Mouse (Mus musculus) right cerebral cortex, adult 18-20 months (tissue): ENCODE data around the gene Elavl1.
"Not testable (repeated sequence)": the region's sequence is repeated elsewhere in the genome, so short reads cannot be mapped to it uniquely, and the experiment has no call there.

Experiments
- DNase-seq: peaks from one replicate; pipeline ENCODE4 v3.0.0; 2022; ENCODE audit warnings: mixed read lengths

The Elavl1 gene

DNA sequence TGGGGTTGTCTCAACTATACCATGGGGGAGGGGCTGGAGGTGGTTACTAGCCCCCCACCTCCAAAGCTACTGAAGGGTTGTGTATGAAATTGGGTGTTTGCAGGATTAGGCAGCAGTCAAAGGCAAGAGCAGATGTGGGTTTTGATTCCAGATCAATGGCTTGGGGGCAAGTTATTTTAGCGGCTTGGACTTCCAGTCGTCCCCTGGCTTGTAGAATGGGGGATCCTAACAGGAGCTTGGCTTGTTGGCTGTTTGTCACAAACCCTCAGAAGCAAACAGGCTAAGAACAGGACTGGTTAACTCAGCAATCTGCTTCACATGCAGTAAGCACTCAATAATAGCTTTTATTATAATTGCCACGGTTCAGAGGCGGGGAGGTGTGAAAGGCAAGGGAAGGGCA is 67.9 kb downstream of the Elavl1 start:
- no peak for DNase-seq

DNA sequence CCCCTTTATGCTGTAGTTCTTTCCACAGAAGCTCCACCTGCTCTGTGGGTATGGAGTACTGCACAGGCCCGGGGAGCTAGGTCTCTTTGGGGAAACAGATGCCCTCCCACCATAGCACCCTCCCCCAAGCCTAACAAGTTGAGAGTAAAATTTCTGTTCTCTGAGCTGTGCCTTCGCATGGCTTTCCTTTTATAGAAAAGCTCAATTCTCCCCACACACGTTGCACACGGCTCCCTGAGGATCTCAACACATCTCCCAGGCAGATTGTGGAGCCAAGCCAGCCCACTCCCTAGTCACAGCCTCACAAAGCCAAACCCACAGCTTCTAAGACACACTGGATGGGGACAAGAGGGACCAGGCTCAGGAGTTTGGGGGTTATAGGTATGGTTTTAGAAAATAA is 68.3 kb downstream of the Elavl1 start:
- peak; percentile 94 for DNase-seq

DNA sequence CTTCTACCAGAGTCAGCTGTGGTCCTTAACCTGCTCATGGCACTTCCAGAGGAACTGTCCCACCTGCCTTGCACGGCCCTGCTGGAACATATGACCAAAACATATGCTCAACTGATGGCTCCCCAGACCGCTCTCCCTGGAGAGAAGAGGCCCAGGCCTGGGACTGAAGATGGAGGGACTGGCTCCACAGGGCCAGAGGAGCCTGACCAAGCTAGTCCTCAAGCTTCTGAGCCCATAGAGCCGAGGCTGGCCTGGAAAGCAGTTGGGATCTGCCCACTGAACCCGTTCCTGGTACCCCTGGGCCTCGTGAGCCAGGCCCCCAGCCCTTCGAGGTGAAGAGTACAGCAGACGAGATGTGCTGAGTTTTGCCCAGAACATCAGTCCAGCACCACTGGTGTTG is 69.7 kb downstream of the Elavl1 start:
- not testable (repeated sequence) for DNase-seq

DNA sequence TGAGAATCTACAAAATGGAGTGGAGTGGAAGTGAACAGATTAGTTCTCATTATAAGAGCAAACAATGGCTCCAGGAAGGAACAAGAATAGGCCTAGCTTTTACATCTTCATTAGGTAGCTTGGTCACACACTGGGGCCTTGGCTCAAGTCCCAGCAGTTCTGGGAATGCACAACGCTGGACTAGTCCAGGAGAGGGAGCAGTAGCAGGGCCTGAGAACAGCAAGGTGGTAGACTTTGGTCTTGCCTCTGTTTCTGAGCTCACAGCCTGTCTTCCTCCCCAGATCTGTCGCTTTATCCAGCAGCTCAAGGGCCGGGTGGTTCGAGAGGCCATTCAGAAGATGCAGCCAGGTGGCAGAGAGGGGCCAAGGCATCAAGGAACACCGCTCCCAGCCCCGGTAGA is 71.2 kb downstream of the Elavl1 start:
- peak; percentile 71 for DNase-seq

DNA sequence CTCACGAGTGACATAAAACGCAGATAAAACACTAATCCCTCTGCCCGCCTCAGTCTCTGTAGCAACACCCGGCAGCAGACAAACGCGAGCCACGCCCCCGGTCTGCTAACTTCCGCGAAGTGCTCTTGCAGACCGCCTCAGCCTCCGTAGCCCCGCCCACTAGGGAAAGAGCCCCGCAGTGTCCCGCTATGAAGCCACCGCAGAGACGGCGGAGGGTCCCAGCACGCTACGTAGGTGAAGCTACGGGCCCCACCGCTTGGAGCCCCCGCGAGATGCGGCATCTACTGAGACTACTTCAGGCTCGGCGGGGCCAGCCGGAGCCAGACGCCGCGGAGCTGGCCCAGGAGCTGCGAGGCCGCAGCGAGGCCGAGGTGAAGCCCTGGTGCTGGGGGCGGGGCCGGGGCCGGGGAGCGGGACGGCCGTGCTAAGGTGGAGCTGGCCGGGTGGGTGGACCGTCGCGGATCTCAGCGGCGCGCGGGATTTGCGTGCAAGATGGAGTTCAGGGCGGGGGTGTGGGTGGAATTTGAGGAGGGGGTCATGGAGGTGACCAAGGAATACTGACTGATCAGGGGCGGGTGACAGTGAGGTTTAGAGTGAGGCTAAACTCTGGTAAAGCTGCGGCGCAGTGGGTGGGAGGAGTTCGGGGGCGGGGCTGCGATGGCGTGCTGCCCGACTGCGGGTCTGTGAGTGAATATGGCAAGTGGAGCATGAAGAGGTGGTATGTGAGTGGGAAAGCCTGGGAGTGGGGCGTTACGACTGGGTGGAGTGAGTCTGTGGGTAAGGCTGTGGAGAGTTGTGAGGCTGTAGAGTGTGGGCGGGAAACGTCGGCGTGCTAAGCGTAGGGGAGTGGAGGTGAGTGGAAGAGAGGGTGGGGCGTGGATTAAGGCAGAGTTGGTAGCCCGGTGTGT is 72.0 kb downstream of the Elavl1 start, which contains the start of gene Snapc2:
Gene Snapc2, plus strand, starts transcription at position 147 of the 908 bp plus-strand sequence.
- DNase-seq: peak; percentile 96

DNA sequence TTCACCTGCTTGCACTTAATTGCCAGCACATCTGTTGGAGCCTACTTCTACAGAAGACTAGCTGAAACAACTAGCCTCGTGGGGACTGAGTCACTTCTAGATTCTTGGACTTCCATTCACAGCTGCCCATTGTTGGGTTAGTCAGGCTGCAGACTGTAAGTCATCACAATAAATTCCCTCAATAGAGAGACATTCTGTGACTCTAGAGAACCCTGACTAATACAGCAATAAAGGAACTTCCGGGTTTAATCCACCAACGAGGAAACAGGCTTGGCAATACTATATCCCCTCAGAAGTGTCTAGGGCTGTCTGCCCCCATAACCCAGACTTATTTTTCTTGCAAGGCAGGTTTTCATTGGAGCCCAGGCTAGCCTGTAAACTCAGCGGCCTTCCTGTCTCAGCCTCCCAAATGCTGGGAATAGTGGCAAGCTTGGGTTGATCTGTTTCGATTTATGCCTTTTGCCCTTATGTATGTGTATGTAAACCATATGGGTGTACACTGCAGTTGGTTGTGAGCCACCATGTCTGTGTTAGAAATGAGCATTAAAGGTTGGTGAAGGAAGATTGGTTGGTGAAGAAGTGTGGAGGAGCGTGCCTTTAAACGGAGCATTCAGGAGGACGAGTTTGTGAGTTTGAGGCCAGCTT is 73.0 kb downstream of the Elavl1 start:
- no peak for DNase-seq

DNA sequence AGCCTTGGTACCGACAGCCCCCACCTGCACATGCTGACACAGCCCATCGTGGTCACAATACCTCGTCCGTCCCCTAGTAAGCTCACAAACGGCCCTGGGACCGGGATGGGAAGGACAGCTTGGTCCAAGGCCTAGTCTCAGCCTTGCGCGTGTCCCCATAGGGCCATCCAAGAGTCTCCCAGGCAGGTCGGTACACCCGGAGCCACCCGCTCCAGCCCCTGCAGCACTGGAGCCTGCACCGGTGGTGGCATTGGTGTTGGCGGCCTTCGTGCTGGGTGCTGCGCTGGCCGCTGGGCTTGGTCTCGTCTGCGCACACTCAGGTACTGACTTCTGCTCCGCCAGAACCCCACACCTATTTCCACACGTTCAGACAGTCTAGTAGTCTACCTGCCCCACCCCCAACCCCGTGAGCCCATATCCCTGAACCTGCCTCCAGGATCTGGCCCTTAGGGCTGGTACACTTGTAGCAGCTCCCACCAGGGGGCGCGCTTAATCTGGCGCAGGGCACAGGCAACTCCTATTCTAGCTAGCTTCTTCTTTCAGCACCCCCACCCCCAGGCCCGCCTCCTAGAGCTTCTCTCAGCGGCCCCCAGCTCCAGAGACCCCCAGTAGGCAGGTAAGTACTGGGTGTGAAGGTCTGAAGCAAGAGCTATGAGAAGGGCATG is 74.8 kb downstream of the Elavl1 start:
- peak; percentile 88 for DNase-seq

DNA sequence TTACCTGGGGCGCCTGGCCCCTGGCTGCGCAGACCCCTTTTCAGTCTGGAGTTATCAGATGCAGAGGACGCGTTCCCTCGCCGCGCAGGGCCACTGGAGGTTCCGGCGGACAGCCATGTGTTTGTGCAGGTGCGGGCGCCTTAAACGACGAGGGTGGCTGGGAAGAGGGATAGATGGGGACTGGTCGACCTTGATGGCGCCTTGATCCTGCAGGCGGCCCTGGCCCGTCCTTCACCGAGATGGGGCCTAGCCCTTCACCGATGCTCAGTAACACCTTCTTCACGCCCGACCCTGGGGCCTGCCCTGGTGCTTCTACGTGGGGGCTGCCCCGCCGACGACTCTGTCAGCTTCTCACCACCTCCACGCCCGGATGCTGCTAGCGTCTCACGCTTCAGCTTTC is 76.0 kb downstream of the Elavl1 start:
- DNase-seq: no peak

DNA sequence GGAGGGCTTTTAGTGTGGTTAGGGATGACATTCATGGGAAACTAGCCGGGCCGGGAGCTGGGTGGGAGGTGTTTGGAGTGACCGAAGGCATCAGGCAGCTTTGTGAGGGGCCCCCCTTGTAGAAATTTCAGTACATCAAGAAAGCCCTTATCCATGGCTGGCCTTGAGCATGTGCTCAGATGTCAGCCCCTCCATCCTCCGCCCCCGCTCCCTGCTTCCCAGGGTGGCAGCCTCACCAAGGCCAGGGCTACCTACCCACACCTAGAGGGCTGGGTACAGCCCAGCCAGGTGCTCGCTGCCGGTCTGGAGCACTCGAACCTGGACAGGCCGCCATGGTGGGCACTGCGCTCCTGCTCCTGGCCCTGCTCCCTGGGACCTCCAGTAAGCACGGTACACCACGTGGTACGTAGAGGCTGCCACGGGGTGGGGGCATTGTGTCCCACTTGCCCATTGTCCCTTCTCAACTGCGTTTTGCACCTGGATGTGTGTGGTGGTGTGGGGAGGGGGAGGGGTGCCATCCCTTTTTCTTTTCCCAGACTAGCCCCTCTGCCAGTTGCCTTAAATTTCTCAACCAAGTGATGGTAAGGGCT is 77.2 kb downstream of the Elavl1 start, which contains the start of gene Tgfbr3l:
Gene Tgfbr3l, plus strand, starts transcription at position 264 of the 590 bp plus-strand sequence.
- DNase-seq: no peak

DNA sequence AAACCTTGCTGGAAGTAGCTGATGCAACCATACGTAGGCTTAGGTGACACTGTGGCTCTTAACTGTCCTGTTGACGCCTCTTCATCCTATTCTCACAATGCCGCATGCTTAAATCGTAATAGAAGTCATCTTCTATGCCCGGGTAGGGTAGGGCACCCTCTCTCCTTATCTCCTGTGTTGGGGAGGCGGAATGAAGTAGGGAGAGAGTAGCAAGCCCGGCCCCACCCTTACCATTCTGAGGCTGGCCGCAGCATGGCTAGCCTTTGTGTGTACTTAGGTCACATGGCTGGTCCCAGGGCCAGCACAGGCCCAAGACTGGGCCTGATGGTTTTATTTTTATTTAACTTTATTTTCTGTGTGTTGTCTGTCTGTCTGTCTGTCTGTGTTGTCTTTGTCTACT is 78.0 kb downstream of the Elavl1 start:
- DNase-seq: no peak

DNA sequence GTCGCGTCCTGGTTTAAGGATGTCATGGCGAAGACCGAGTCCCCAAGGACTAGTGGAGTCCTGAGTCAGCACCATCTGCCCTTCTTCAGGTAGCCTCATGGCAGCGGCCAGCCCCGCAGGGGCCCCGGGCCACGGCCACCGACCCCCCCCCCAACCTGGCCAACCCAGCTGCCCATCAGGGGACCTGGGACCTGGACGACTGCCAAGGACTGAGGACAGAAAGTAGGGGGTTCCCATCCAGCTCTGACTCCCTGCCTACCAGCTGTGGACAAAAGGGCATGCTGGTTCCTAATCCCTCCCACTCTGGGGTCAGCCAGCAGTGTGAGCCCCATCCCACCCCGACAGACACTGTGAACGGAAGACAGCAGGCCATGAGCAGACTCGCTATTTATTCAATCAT is 79.5 kb downstream of the Elavl1 start:
- no peak for DNase-seq

DNA sequence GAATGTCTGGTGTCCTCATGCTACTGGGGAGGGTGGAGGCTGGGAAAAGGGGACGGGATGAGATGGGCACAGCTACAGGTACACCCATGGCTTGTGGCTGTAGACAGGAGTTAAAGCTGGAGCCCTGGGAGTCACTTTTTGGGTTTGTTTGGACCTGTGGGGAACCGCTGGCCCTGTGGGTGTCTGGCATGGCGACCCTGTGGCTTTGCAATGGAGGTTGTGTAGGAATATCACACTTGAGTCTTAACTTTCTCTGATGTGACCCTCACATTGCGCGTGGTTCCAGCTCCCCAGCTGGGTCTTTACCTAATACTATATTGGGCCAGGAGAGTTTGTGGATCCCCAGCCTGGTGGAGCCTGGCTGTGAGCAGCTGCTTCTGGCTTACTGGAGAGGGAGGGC is 80.2 kb downstream of the Elavl1 start:
- no peak for DNase-seq

DNA sequence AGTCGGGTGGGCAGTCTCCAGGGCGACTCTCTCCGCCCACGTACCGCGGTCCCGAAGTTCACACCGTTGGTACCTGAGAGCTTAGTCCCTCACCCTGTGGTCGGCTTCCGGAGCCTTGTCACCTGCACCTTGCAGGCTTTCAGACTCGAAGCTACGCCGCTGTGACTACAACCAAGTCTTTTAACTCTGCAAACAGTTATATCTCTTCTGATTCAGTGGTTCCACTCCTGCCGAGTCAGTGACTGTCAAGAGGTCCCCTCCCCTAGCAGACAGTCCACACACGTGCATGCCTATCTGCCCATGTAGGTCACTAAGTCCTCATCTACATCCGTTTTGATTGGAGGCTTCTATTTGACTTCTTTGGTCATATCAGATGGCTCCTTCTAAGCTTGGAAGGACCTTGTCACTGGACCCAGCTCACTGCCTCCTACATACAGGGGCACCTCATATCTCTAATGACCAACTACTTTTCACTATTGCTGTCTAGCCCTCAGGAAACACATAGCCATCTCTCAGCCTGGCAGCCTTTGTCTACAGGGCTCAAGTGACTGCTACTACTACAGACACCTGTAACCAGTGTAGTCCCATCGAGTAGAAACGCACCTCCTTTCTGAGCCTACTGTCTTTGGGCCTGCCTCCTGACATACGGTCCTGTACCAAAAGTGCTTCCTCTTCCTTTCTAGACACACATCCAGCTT is 85.9 kb downstream of the Elavl1 start:
- no peak for DNase-seq

DNA sequence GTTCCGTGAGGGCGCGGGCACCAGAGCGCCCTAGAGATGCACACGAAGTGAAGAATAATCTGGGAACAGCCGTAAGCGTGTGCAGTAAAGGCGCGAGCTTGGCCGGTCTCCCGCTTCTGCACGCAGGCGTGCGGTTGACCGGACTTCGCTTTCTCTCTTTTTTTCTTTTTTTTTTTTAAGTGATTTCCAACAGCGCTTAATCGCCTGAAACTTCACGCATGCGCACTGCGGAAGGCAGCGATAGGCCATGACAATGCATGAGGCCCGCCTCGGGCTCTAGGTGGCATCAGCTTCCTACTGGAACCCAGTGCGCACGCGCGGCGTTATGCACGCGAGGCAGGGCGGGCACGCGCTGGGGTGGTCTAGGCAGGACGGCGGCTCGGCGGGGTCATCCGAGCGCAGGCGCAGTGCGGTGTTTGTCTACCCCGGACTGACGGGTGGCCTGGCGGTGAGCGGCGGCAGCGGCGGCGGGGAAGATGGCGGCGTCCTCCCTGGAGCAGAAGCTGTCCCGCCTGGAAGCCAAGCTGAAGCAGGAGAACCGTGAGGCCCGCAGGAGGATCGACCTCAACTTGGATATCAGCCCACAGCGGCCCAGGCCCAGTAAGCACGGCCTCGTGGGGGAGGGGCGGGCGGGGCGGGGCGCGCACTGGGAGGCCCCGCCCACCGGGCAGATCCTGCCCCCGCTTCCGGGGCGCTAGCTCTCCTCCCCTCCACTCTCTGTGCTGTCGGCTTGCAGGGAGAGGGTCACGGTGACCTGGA is 86.6 kb downstream of the Elavl1 start, which contains the start of the genes Map2k7 and Gm49320:
Gene Map2k7, plus strand, starts transcription at position 307 of the 759 bp plus-strand sequence.
Gene Gm49320, plus strand, starts transcription at position 432 of the 759 bp plus-strand sequence.
- peak; percentile 100 for DNase-seq

DNA sequence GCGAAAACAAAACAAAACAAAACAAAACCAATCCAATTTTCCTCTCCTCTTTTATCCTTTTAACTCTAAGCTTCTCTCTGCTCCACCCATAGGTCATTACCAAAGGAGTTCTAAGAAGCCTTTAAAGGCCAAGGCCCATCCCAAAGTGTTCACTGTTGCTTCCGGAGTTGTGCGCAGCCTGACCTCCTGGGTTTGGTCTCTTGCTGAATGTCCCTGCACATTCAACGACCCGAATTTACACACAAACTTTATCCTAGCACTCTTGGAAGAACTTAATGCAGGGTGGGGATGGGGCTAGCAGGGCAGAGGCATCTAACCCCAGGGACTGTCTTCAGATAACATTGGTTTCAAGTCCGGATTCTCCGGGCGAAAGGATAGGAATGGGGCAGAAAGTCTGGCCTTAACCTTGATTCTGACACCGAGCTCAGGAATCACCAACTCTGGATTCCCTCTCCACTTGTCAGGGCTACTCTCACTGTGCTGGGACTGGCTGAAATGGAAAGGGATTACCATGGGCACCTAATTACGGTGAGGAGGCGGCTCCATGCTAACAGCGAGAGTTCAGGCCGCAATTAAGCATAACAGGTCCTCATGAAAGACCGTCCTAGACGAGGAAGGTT is 87.3 kb downstream of the Elavl1 start:
- DNase-seq: no peak
